Mouse (Mus musculus): ENCODE measurements at regions not wholly inside any gene's neighbourhood (a gene's known extent, or its start where the extent isn't known, plus 50 kb on each side); places are given as distances from the start of the nearest gene placed in this dataset.
"Not testable (repeated sequence)": the region's sequence is repeated elsewhere in the genome, so short reads cannot be mapped to it uniquely, and the experiment has no call there.

GRCm38 (mm10) chr12:5918030-5918429, 542.5 kb upstream of the Klhl29 start:
- intact Hi-C loops (cut with DNase I), result no loop called here
- TF ChIP-seq CTCF (IDR thresholded peaks at IDR 0.05), result no peak

GRCm38 (mm10) chr12:5906251-5906650, 530.8 kb upstream of the Klhl29 start:
- no peak for DNase-seq
- no peak for TF ChIP-seq CTCF (IDR thresholded peaks at IDR 0.05)
- H3K4me3 ChIP-seq, result no peak overlapping the region
- intact Hi-C loops (cut with DNase I), result no loop called here
- no peak overlapping the region for H3K27ac ChIP-seq

More at GRCm38 (mm10) chr12:5918030-5918429, 542.5 kb upstream of the Klhl29 start:
- DNase-seq, result no peak
- Histone ChIP-seq H3K4me3 (no peak overlapping the region), H3K27ac (no peak overlapping the region)

- H3K27ac ChIP-seq; H3K4me3 ChIP-seq; intact Hi-C loops (cut with DNase I); DNase-seq: not testable (repeated sequence)
These were observed 516.3 kb upstream of the Klhl29 start for GRCm38 (mm10) chr12:5891786-5892185.

GRCm38 (mm10) chr12:5866701-5867100, 491.2 kb upstream of the Klhl29 start:
- Histone ChIP-seq H3K4me3 (no peak overlapping the region), H3K27ac (no peak overlapping the region)
- intact Hi-C loops (cut with DNase I), result no loop called here
- DNase-seq, result no peak
- TF ChIP-seq CTCF (IDR thresholded peaks at IDR 0.05), result no peak

- no peak overlapping the region for H3K27ac ChIP-seq
- intact Hi-C loops (cut with DNase I), result no loop called here
- no peak for TF ChIP-seq CTCF (IDR thresholded peaks at IDR 0.05)
- no peak overlapping the region for H3K4me3 ChIP-seq
- DNase-seq, result peak; percentile 13
These were observed 484.3 kb upstream of the Klhl29 start for GRCm38 (mm10) chr12:5859795-5860194.

- DNase-seq, result no peak
- no peak overlapping the region for H3K27ac ChIP-seq
- no peak overlapping the region for H3K4me3 ChIP-seq
- intact Hi-C loops (cut with DNase I), result no loop called here
- TF ChIP-seq CTCF (IDR thresholded peaks at IDR 0.05), result no peak
These were observed 480.9 kb upstream of the Klhl29 start for GRCm38 (mm10) chr12:5856421-5856820.

GRCm38 (mm10) chr12:5810427-5810826, 434.9 kb upstream of the Klhl29 start:
- DNase-seq, result peak; percentile 36
- intact Hi-C loops (cut with DNase I), result no loop called here
- H3K27ac ChIP-seq, result peak overlapping the region; percentile 61
- no peak for TF ChIP-seq CTCF (IDR thresholded peaks at IDR 0.05)
- no peak overlapping the region for H3K4me3 ChIP-seq

GRCm38 (mm10) chr12:5810009-5810408, 434.5 kb upstream of the Klhl29 start:
- Histone ChIP-seq H3K27ac (peak overlapping the region; percentile 61), H3K4me3 (no peak overlapping the region)
- intact Hi-C loops (cut with DNase I), result no loop called here
- no peak for DNase-seq
- no peak for TF ChIP-seq CTCF (IDR thresholded peaks at IDR 0.05)

- H3K27ac ChIP-seq, result no peak overlapping the region
- no peak for DNase-seq
- H3K4me3 ChIP-seq, result no peak overlapping the region
- intact Hi-C loops (cut with DNase I), result no loop called here
- TF ChIP-seq CTCF (IDR thresholded peaks at IDR 0.05), result no peak
These were observed 432.8 kb upstream of the Klhl29 start for GRCm38 (mm10) chr12:5807996-5808886.

GRCm38 (mm10) chr12:5805731-5806130, 430.2 kb upstream of the Klhl29 start:
- TF ChIP-seq CTCF (IDR thresholded peaks at IDR 0.05), result no peak
- peak overlapping the region; percentile 13; the same call in 1 of the 2 replicates for H3K27ac ChIP-seq
- DNase-seq, result no peak
- intact Hi-C loops (cut with DNase I), result no loop called here
- H3K4me3 ChIP-seq, result no peak overlapping the region

- H3K4me3 ChIP-seq, result no peak overlapping the region
- peak; percentile 68 for DNase-seq
- TF ChIP-seq CTCF (IDR thresholded peaks at IDR 0.05), result no peak
- H3K27ac ChIP-seq, result peak overlapping the region; percentile 12; the same call in 1 of the 2 replicates
- intact Hi-C loops (cut with DNase I), result no loop called here
These were observed 417.6 kb upstream of the Klhl29 start for GRCm38 (mm10) chr12:5793051-5793450.

- H3K27ac ChIP-seq, result no peak overlapping the region
- no peak for DNase-seq
- H3K4me3 ChIP-seq, result no peak overlapping the region
- no peak for TF ChIP-seq CTCF (IDR thresholded peaks at IDR 0.05)
- intact Hi-C loops (cut with DNase I), result no loop called here
These were observed 411.8 kb upstream of the Klhl29 start for GRCm38 (mm10) chr12:5787074-5787813.

- intact Hi-C loops (cut with DNase I), result no loop called here
- Histone ChIP-seq H3K4me3 (no peak overlapping the region), H3K27ac (no peak overlapping the region)
- DNase-seq, result no peak
- no peak for TF ChIP-seq CTCF (IDR thresholded peaks at IDR 0.05)
These were observed 405.8 kb upstream of the Klhl29 start for GRCm38 (mm10) chr12:5781276-5781675.

Measured in gastrocnemius, adult 2 months (tissue).